Mouse (Mus musculus) intestine, embryonic 14.5 days (tissue): Measurements from ENCODE around the gene Sap30l. TPM values are rescaled to one million over a fixed set of nuclear protein-coding genes. Genes with fewer than 3 reads are reported as not detected.
A peak's percentile ranks its signal among the peaks of the same experiment; 100 is the strongest.

Experiments
- ATAC-seq: fragments of 200-750 bp; cut with Nextera tagmentation; replicated peaks from 2 replicates; pipeline ENCODE4 v1.8.0; 2017; ENCODE audit warnings: low read depth, moderate number of reproducible peaks, moderate TSS enrichment, moderate library complexity; ENCODE audit not compliant: low FRiP score, low TSS enrichment
- DNase-seq: peaks from one replicate; pipeline ENCODE4 v3.0.0-alpha.2; 2018; ENCODE audit warnings: low spot score
- H3K27ac ChIP-seq: fragments of 300-500 bp; sonication (generic); 2 replicates; pipeline ENCODE4 v1.5.1; 2014; ENCODE audit warnings: low read depth, mild to moderate bottlenecking, control low read depth
- H3K27me3 ChIP-seq: fragments of 300-500 bp; sonication (generic); replicated peaks from 2 replicates; pipeline ENCODE4 v1.6.1; 2014; ENCODE audit warnings: low read length, control low read depth; ENCODE audit not compliant: control insufficient read depth, insufficient read depth
- H3K36me3 ChIP-seq: fragments of 300-500 bp; sonication (generic); 2 replicates; pipeline ENCODE4 v1.6.1; 2014; ENCODE audit warnings: low read length, control low read depth; ENCODE audit not compliant: control insufficient read depth, insufficient read depth
- H3K4me1 ChIP-seq: fragments of 300-500 bp; sonication (generic); replicated peaks from 2 replicates; pipeline ENCODE4 v1.6.1; 2014; ENCODE audit warnings: low read length, control low read depth, mixed read lengths; ENCODE audit not compliant: control insufficient read depth, insufficient read depth
- H3K4me2 ChIP-seq: fragments of 300-500 bp; sonication (generic); 2 replicates; pipeline ENCODE4 v1.6.1; 2014; ENCODE audit warnings: low read length
- H3K4me3 ChIP-seq: fragments of 300-500 bp; sonication (generic); 2 replicates; pipeline ENCODE4 v1.5.1; 2014; ENCODE audit warnings: low read depth, low read length, control low read depth, mixed read lengths
- H3K9ac ChIP-seq: fragments of 300-500 bp; sonication (generic); 2 replicates; pipeline ENCODE4 v1.6.1; 2014; ENCODE audit warnings: mild to moderate bottlenecking, low read length
- H3K9me3 ChIP-seq: fragments of 300-500 bp; sonication (generic); 2 replicates; pipeline ENCODE4 v1.6.1; 2016; ENCODE audit warnings: low read length, control low read depth; ENCODE audit not compliant: control insufficient read depth
- WGBS: fragments of 180-500 bp; shearing (Covaris S2); extraction: QIAGEN DNeasy Blood & Tissue Kit; methylation state at CpG from one replicate; pipeline ENCODE4 v1.1.7; 2014; 5-methylcytosine and 5-hydroxymethylcytosine counted together
- polyA plus RNA-seq: library from polyadenylated mRNA; unstranded; fragments of >200 nt; fragmentation: Nextera tagmentation; extraction: Ambion mirVana; gene quantifications from 2 replicates; pipeline ENCODE4 v1.2.1, GENCODE M21; 2014

Gene Sap30l
- polyA plus RNA-seq, 1 experiment from 2014 or later = 15.0 TPM

GRCm38 (mm10) chr11:57786616-57787418, 14.6 kb upstream of the Sap30l start:
- 45% methylated on average over 18 of the region's 18 CpGs for WGBS
- Histone ChIP-seq H3K9ac (no peak overlapping the region), H3K4me2 (no peak overlapping the region)

GRCm38 (mm10) chr11:57787913-57788312, 13.5 kb upstream of the Sap30l start:
- H3K27me3 ChIP-seq = no peaks in the 10 kb centered on the region
- ATAC-seq = no peak

More at GRCm38 (mm10) chr11:57786616-57787418, 14.6 kb upstream of the Sap30l start:
- Histone ChIP-seq H3K36me3 (no peaks in the 10 kb centered on the region; the same call in 1 of the 2 replicates), H3K27me3 (no peaks in the 10 kb centered on the region), H3K4me3 (no peak overlapping the region), H3K27ac (no peak overlapping the region), H3K9me3 (no peaks in the 10 kb centered on the region), H3K4me1 (no peaks in the 10 kb centered on the region)
- no peak for DNase-seq
- no peak for ATAC-seq

GRCm38 (mm10) chr11:57790866-57791535, 10.4 kb upstream of the Sap30l start:
- WGBS = 31% methylated on average over 21 of the region's 21 CpGs

More at GRCm38 (mm10) chr11:57787913-57788312, 13.5 kb upstream of the Sap30l start:
- Histone ChIP-seq H3K27ac (no peak overlapping the region), H3K4me2 (no peak overlapping the region), H3K9me3 (no peaks in the 10 kb centered on the region), H3K36me3 (no peaks in the 10 kb centered on the region), H3K4me1 (no peaks in the 10 kb centered on the region), H3K4me3 (no peak overlapping the region), H3K9ac (no peak overlapping the region)
- peak; percentile 74 for DNase-seq
- WGBS = 37% methylated on average over 3 of the region's 3 CpGs

GRCm38 (mm10) chr11:57795086-57795485, 6.4 kb upstream of the Sap30l start:
- H3K27ac ChIP-seq = no peak overlapping the region
- no peaks in the 10 kb centered on the region for H3K36me3 ChIP-seq
- no peak overlapping the region for H3K4me3 ChIP-seq
- no peak overlapping the region for H3K9ac ChIP-seq
- no peaks in the 10 kb centered on the region for H3K9me3 ChIP-seq
- H3K4me1 ChIP-seq = 0 out of 2 replicates have a peak, but pooled peaks cover under 1% of the 10 kb centered on the region
- 55% methylated on average over 6 of the region's 6 CpGs for WGBS
- H3K27me3 ChIP-seq = no peaks in the 10 kb centered on the region
- no peak overlapping the region for H3K4me2 ChIP-seq
- DNase-seq (no peak), ATAC-seq (no peak)

More at GRCm38 (mm10) chr11:57790866-57791535, 10.4 kb upstream of the Sap30l start:
- Histone ChIP-seq H3K4me3 (no peak overlapping the region), H3K4me2 (peak overlapping the region; percentile 11; the same call in 1 of the 2 replicates), H3K27me3 (no peaks in the 10 kb centered on the region), H3K9ac (no peak overlapping the region), H3K9me3 (no peaks in the 10 kb centered on the region), H3K4me1 (no peaks in the 10 kb centered on the region), H3K27ac (no peak overlapping the region), H3K36me3 (no peaks in the 10 kb centered on the region)
- no peak for DNase-seq
- no peak for ATAC-seq

- Histone ChIP-seq H3K27ac (no peak overlapping the region), H3K36me3 (no peaks in the 10 kb centered on the region), H3K27me3 (no peaks in the 10 kb centered on the region), H3K4me2 (no peak overlapping the region), H3K9ac (no peak overlapping the region), H3K4me1 (peaks cover 7% of the 10 kb centered on the region; the same call in 1 of the 2 replicates), H3K9me3 (no peaks in the 10 kb centered on the region), H3K4me3 (no peak overlapping the region)
- 90% methylated on average over 8 of the region's 9 CpGs for WGBS
- no peak for ATAC-seq
- DNase-seq = no peak
These were observed 3.6 kb upstream of the Sap30l start for GRCm38 (mm10) chr11:57797828-57798227.

GRCm38 (mm10) chr11:57799456-57799855, 2.0 kb upstream of the Sap30l start:
- H3K4me3 ChIP-seq = no peak overlapping the region
- H3K9ac ChIP-seq = no peak overlapping the region
- no peaks in the 10 kb centered on the region for H3K27me3 ChIP-seq
- H3K4me1 ChIP-seq = peaks cover 18% of the 10 kb centered on the region
- no peak overlapping the region for H3K4me2 ChIP-seq
- DNase-seq (no peak), ATAC-seq (no peak)
- 84% methylated on average over 10 of the region's 10 CpGs for WGBS
- H3K27ac ChIP-seq = no peak overlapping the region
- H3K36me3 ChIP-seq = no peaks in the 10 kb centered on the region
- no peaks in the 10 kb centered on the region for H3K9me3 ChIP-seq

- no peaks in the 10 kb centered on the region for H3K27me3 ChIP-seq
- peak overlapping the region; percentile 66 for H3K4me2 ChIP-seq
- peak overlapping the region; percentile 84 for H3K9ac ChIP-seq
- no peaks in the 10 kb centered on the region for H3K9me3 ChIP-seq
- peaks cover 18% of the 10 kb centered on the region for H3K4me1 ChIP-seq
- DNase-seq = peak; percentile 70
- ATAC-seq = no peak
- H3K4me3 ChIP-seq = peak overlapping the region; percentile 83
- WGBS = 11% methylated on average over 22 of the region's 22 CpGs
- H3K36me3 ChIP-seq = no peaks in the 10 kb centered on the region
- H3K27ac ChIP-seq = peak overlapping the region; percentile 71
These were observed 1.0 kb upstream of the Sap30l start for GRCm38 (mm10) chr11:57800266-57800951.

- ATAC-seq (peak; percentile 59), DNase-seq (peak; percentile 81)
- 1% methylated on average over 70 of the region's 85 CpGs for WGBS
- H3K4me3 ChIP-seq = peak overlapping the region; percentile 83
- peak overlapping the region; percentile 84 for H3K9ac ChIP-seq
- H3K9me3 ChIP-seq = no peaks in the 10 kb centered on the region
- H3K4me1 ChIP-seq = peaks cover 18% of the 10 kb centered on the region
- peaks cover 12% of the 10 kb centered on the region for H3K36me3 ChIP-seq
- peak overlapping the region; percentile 75 for H3K27ac ChIP-seq
- H3K4me2 ChIP-seq = peak overlapping the region; percentile 66
- no peaks in the 10 kb centered on the region for H3K27me3 ChIP-seq
These were observed 501 bp downstream of the Sap30l start for GRCm38 (mm10) chr11:57801766-57802510.
